Mouse (Mus musculus): ENCODE data around the gene Mum1. TPM values are rescaled to one million over a fixed set of nuclear protein-coding genes. Genes with fewer than 3 reads are reported as not detected.
"Not testable (repeated sequence)": the region's sequence is repeated elsewhere in the genome, so short reads cannot be mapped to it uniquely, and the experiment has no call there.

The Mum1 gene
- total RNA-seq, 2 experiments from 2014 or later: 22.8 to 26.7 TPM

GRCm38 (mm10) chr10:80208248-80208647, 18.0 kb upstream of the Mum1 start:
- no peak for DNase-seq

GRCm38 (mm10) chr10:80208841-80209371, 17.3 kb upstream of the Mum1 start:
- no peak for DNase-seq

- not testable (repeated sequence) for DNase-seq
Measured at GRCm38 (mm10) chr10:80211547-80212103, 14.6 kb upstream of the Mum1 start.

GRCm38 (mm10) chr10:80215048-80215772, 11.0 kb upstream of the Mum1 start:
- DNase-seq: no peak

GRCm38 (mm10) chr10:80220676-80221075, 5.6 kb upstream of the Mum1 start:
- no peak for DNase-seq

- DNase-seq: not testable (repeated sequence)
Measured at GRCm38 (mm10) chr10:80223137-80223536, 3.1 kb upstream of the Mum1 start.

GRCm38 (mm10) chr10:80226071-80226415, 191 bp upstream of the Mum1 start:
- DNase-seq: no peak

- no peak for DNase-seq
Measured at GRCm38 (mm10) chr10:80227166-80227539, 919 bp downstream of the Mum1 start.

GRCm38 (mm10) chr10:80227877-80228775, 1.9 kb downstream of the Mum1 start:
- DNase-seq: no peak

- no peak for DNase-seq
Measured at GRCm38 (mm10) chr10:80236145-80236825, 10.1 kb downstream of the Mum1 start.

GRCm38 (mm10) chr10:80237020-80237419, 10.8 kb downstream of the Mum1 start:
- no peak for DNase-seq

GRCm38 (mm10) chr10:80238306-80238705, 12.1 kb downstream of the Mum1 start:
- DNase-seq: no peak

GRCm38 (mm10) chr10:80239791-80240190, 13.6 kb downstream of the Mum1 start:
- DNase-seq: no peak

GRCm38 (mm10) chr10:80242088-80242487, 15.9 kb downstream of the Mum1 start:
- peak; percentile 49 for DNase-seq

- no peak for DNase-seq
Measured at GRCm38 (mm10) chr10:80242607-80243006, 16.4 kb downstream of the Mum1 start.

GRCm38 (mm10) chr10:80244791-80245399, 18.7 kb downstream of the Mum1 start:
- DNase-seq: peak; percentile 54

- peak; percentile 89 for DNase-seq
Measured at GRCm38 (mm10) chr10:80245600-80245999, 19.4 kb downstream of the Mum1 start.

GRCm38 (mm10) chr10:80247849-80248248, 21.6 kb downstream of the Mum1 start:
- DNase-seq: no peak

GRCm38 (mm10) chr10:80248437-80248836, 22.2 kb downstream of the Mum1 start:
- DNase-seq: not testable (repeated sequence)

GRCm38 (mm10) chr10:80248971-80249640, 22.9 kb downstream of the Mum1 start, which contains the start of gene Ndufs7:
Ndufs7 (plus strand) TSS chr10:80249121.
- peak; percentile 96 for DNase-seq

GRCm38 (mm10) chr10:80250059-80250458, 23.8 kb downstream of the Mum1 start:
- DNase-seq: no peak
